Mouse (Mus musculus) stomach, embryonic 14.5 days (tissue): ENCODE data around the gene Usp4. TPM values are rescaled to one million over a fixed set of nuclear protein-coding genes. Genes with fewer than 3 reads are reported as not detected.

Experiments used
- ATAC-seq: fragments of 200-750 bp; cut with Nextera tagmentation; 2 replicates; pipeline ENCODE4 v1.8.0; 2017; ENCODE audit warnings: low read depth, moderate TSS enrichment; ENCODE audit not compliant: insufficient number of reproducible peaks, insufficient read depth, low FRiP score
- H3K27ac ChIP-seq: fragments of 300-500 bp; sonication (generic); 2 replicates; pipeline ENCODE4 v1.5.1; 2014; ENCODE audit warnings: mild to moderate bottlenecking, low read length, moderate library complexity, mixed read lengths
- H3K27me3 ChIP-seq: fragments of 300-500 bp; sonication (generic); 2 replicates; pipeline ENCODE4 v1.6.1; 2014; ENCODE audit warnings: low read length, control low read depth, mixed read lengths; ENCODE audit not compliant: control insufficient read depth, insufficient read depth
- H3K36me3 ChIP-seq: fragments of 300-500 bp; sonication (generic); 2 replicates; pipeline ENCODE4 v1.6.1; 2014; ENCODE audit warnings: mild to moderate bottlenecking, control low read depth, low read length, moderate library complexity, mixed read lengths; ENCODE audit not compliant: control insufficient read depth, insufficient read depth
- H3K4me1 ChIP-seq: fragments of 300-500 bp; sonication (generic); 2 replicates; pipeline ENCODE4 v1.6.1; 2014; ENCODE audit warnings: low read length, control low read depth, mixed read lengths; ENCODE audit not compliant: control insufficient read depth, insufficient read depth
- H3K4me2 ChIP-seq: fragments of 300-500 bp; sonication (generic); replicated peaks from 2 replicates; pipeline ENCODE4 v1.6.1; 2014; ENCODE audit warnings: low read depth, low read length, control low read depth
- H3K4me3 ChIP-seq: fragments of 300-500 bp; sonication (generic); 2 replicates; pipeline ENCODE4 v1.5.1; 2014; ENCODE audit warnings: low read depth, low read length, control low read depth
- H3K9ac ChIP-seq: fragments of 300-500 bp; sonication (generic); replicated peaks from 2 replicates; pipeline ENCODE4 v1.6.1; 2014; ENCODE audit warnings: low read depth, mild to moderate bottlenecking, control low read depth, low read length, moderate library complexity, mixed read lengths
- H3K9me3 ChIP-seq: fragments of 300-500 bp; sonication (generic); 2 replicates; pipeline ENCODE4 v1.6.1; 2016; ENCODE audit warnings: low read depth, low read length, control low read depth; ENCODE audit not compliant: control insufficient read depth
- WGBS: fragments of 180-500 bp; shearing (Covaris S2); extraction: QIAGEN DNeasy Blood & Tissue Kit; methylation state at CpG from one replicate; pipeline ENCODE4 v1.1.7; 2014; 5-methylcytosine and 5-hydroxymethylcytosine counted together
- polyA plus RNA-seq: library from polyadenylated mRNA; unstranded; fragments of >200 nt; fragmentation: Nextera tagmentation; extraction: Ambion mirVana; gene quantifications from 2 replicates; pipeline ENCODE4 v1.2.1, GENCODE M21; 2014

Usp4 gene
- polyA plus RNA-seq, 1 experiment from 2014 or later: 103 TPM

- WGBS: under 1% methylated on average over 49 of the region's 49 CpGs
- H3K4me3 ChIP-seq: peak within 1 kb of the TSS; percentile 74
- H3K4me2 ChIP-seq: peak within 1 kb of the TSS; percentile 83
- H3K36me3 ChIP-seq: peaks cover 23% of the 10 kb centered on the region
- peaks cover 23% of the 10 kb centered on the region; the same call in 1 of the 2 replicates for H3K4me1 ChIP-seq
- peak; percentile 97 for ATAC-seq
- no peaks in the 10 kb centered on the region for H3K27me3 ChIP-seq
- H3K27ac ChIP-seq: peak within 1 kb of the TSS; percentile 96
- H3K9ac ChIP-seq: peak within 1 kb of the TSS; percentile 86
- H3K9me3 ChIP-seq: no peaks in the 10 kb centered on the region
Observed at GRCm38 (mm10) chr9:108338886-108339781, 8.5 kb upstream of the Usp4 start, which contains the start of gene Gpx1. TSS of gene Gpx1 (plus strand) at chr9:108338903.

- Histone ChIP-seq H3K9ac (peak overlapping the region; percentile 86), H3K36me3 (peaks cover 15% of the 10 kb centered on the region)
- 8% methylated on average over 20 of the region's 20 CpGs for WGBS
Observed at GRCm38 (mm10) chr9:108339886-108340257, 7.8 kb upstream of the Usp4 start.

DNA sequence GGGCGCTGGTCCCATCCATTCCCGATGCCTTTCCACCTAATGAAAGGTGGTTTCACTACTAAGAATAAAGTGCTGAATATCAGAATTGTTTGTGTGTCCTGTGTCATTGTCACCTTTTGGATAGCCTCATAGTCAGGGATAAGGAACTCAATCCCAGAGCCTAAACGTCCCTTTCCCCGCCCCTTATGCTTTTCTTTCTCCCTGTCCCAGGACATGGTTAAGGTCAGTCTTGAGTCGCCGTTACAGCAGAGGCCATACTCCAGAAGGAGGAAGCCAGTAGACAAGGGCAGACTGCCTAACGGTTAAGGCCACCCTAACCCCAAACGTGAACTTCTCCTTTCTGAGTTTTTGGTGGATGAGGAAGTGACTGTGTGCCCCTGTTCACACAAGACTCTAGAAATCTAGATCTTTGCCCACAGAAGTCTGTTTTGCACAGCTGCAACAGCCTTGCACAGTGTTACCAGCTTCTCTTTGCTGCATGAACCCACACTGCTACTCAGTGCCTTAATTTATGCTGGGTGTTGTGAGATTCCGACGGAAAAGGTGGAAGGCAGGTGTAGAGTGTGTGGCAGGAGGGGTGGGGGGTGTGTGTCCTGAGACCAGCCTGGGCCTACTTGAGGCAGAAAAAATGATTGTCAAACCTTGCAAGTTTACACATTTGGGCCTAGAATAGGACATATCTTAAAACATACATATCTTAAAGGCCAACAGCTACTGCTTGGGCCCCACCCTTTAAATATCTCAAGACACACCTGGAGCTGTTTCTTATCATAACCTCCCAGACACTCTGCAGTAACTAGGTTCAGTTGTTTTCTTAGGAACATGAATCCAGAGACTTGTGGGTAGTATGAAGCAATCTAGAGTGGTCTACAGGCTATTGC lies 7.2 kb upstream of the Usp4 start:
- Histone ChIP-seq H3K4me1 (peaks cover 23% of the 10 kb centered on the region; the same call in 1 of the 2 replicates), H3K4me2 (peak overlapping the region; percentile 83), H3K36me3 (peaks cover 9% of the 10 kb centered on the region; the same call in 1 of the 2 replicates), H3K4me3 (peak overlapping the region; percentile 74), H3K27ac (peak overlapping the region; percentile 96; the same call in 1 of the 2 replicates), H3K9ac (peak overlapping the region; percentile 86), H3K9me3 (no peaks in the 10 kb centered on the region), H3K27me3 (no peaks in the 10 kb centered on the region)
- ATAC-seq: peak; percentile 8; the same call in 1 of the 2 replicates
- WGBS: 51% methylated on average over 10 of the region's 10 CpGs

More at GRCm38 (mm10) chr9:108339886-108340257, 7.8 kb upstream of the Usp4 start:
- Histone ChIP-seq H3K27ac (peak overlapping the region; percentile 96), H3K4me3 (peak overlapping the region; percentile 74), H3K27me3 (no peaks in the 10 kb centered on the region), H3K4me2 (peak overlapping the region; percentile 83), H3K9me3 (no peaks in the 10 kb centered on the region), H3K4me1 (peaks cover 23% of the 10 kb centered on the region; the same call in 1 of the 2 replicates)
- no peak for ATAC-seq

DNA sequence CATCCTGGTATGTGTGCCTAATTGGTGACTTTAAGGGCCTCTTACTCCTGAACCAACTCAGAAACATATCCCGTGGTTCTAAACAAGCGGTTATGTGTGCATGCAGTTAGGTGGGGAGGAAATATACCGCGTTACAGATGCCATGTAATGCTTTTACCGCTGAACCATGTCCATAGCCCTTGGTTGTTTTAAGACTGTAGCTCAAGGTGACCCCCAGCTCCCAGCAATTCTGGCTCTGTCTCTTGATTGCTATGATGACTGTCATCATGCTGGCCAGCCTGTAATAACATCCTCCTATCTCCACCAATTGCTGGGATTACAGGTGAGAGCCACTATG lies 6.5 kb upstream of the Usp4 start:
- H3K4me1 ChIP-seq: peaks cover 23% of the 10 kb centered on the region; the same call in 1 of the 2 replicates
- peaks cover 4% of the 10 kb centered on the region; the same call in 1 of the 2 replicates for H3K36me3 ChIP-seq
- H3K27me3 ChIP-seq: no peaks in the 10 kb centered on the region
- no peaks in the 10 kb centered on the region for H3K9me3 ChIP-seq
- H3K4me2 ChIP-seq: no peak overlapping the region
- peak overlapping the region; percentile 96; the same call in 1 of the 2 replicates for H3K27ac ChIP-seq
- no peak overlapping the region for H3K9ac ChIP-seq
- ATAC-seq: no peak
- H3K4me3 ChIP-seq: no peak overlapping the region
- WGBS: 86% methylated on average over 5 of the region's 5 CpGs

- no peak overlapping the region for H3K4me2 ChIP-seq
- H3K36me3 ChIP-seq: peaks cover 4% of the 10 kb centered on the region; the same call in 1 of the 2 replicates
- H3K27ac ChIP-seq: peak overlapping the region; percentile 82
- peaks cover 23% of the 10 kb centered on the region; the same call in 1 of the 2 replicates for H3K4me1 ChIP-seq
- no peak for ATAC-seq
- no peak overlapping the region for H3K9ac ChIP-seq
- no peaks in the 10 kb centered on the region for H3K27me3 ChIP-seq
- no peaks in the 10 kb centered on the region for H3K9me3 ChIP-seq
- no peak overlapping the region for H3K4me3 ChIP-seq
Observed at GRCm38 (mm10) chr9:108341801-108342200, 5.9 kb upstream of the Usp4 start.

- no peaks in the 10 kb centered on the region for H3K27me3 ChIP-seq
- peaks cover 23% of the 10 kb centered on the region; the same call in 1 of the 2 replicates for H3K4me1 ChIP-seq
- no peak for ATAC-seq
- peaks cover 4% of the 10 kb centered on the region; the same call in 1 of the 2 replicates for H3K36me3 ChIP-seq
- no peak overlapping the region for H3K9ac ChIP-seq
- WGBS: 20% methylated on average over 5 of the region's 5 CpGs
- no peak overlapping the region for H3K4me3 ChIP-seq
- H3K4me2 ChIP-seq: 0 out of 2 replicates have a peak overlapping the region, but pooled peaks have one; percentile 7
- peak overlapping the region; percentile 82 for H3K27ac ChIP-seq
- no peaks in the 10 kb centered on the region for H3K9me3 ChIP-seq
Observed at GRCm38 (mm10) chr9:108342301-108342831, 5.3 kb upstream of the Usp4 start.

DNA sequence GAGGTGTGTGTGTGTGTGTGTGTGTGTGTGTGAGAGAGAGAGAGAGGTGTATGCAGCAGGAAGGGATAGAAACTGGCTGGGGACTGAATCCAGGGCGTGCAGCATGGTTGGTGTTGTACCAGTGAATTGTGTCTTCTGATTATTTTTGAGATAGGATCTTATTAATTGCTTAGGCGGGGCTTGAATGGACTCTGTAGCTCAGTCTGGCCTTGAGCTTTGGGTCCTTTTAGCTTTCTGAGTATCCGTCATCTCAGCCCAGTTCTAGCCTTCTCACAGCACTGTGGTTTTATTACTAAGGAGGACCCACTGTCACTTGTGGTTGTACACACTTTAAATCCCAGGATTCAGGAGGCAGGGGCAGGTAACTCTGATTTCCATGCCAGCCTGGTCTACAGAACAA lies 4.3 kb upstream of the Usp4 start:
- H3K27me3 ChIP-seq: no peaks in the 10 kb centered on the region
- H3K4me2 ChIP-seq: no peak overlapping the region
- H3K9ac ChIP-seq: no peak overlapping the region
- no peaks in the 10 kb centered on the region for H3K9me3 ChIP-seq
- H3K36me3 ChIP-seq: no peaks in the 10 kb centered on the region
- WGBS: 77% methylated on average over 3 of the region's 3 CpGs
- H3K4me1 ChIP-seq: peaks cover 21% of the 10 kb centered on the region; the same call in 1 of the 2 replicates
- H3K4me3 ChIP-seq: no peak overlapping the region
- no peak overlapping the region for H3K27ac ChIP-seq
- ATAC-seq: no peak

DNA sequence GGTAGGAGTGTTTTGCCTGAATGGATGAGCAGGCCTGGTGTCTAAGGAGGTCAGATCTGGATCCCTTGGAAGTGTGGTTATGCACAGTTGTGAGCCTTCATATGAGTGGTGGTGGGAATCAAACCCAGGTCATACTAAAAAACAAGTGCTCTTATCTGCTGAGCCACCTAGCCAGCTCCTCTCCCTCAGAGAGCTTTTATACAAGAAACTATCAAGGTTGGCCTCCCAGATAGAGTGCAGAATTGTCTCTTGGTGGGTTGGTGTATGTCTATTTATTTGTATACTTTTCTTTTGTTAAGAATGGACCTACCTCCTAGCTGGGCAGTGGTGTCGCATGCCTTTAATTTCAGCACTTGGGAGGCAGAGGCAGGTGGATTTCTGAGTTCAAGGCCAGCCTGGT lies 3.8 kb upstream of the Usp4 start:
- Histone ChIP-seq H3K36me3 (no peaks in the 10 kb centered on the region), H3K9me3 (no peaks in the 10 kb centered on the region), H3K4me1 (peaks cover 23% of the 10 kb centered on the region), H3K4me3 (no peak overlapping the region), H3K9ac (no peak overlapping the region), H3K27me3 (no peaks in the 10 kb centered on the region), H3K4me2 (no peak overlapping the region), H3K27ac (no peak overlapping the region)
- no peak for ATAC-seq
- WGBS: 95% methylated on average over 1 of the region's 1 CpGs
